Mouse (Mus musculus): ENCODE data around the gene Dnmt1.

- TF ChIP-seq CTCF (IDR thresholded peaks at IDR 0.05; ENCODE audit: extremely low read depth, insufficient read length, insufficient replicate concordance, low read depth, low read length), result no peak
- TF ChIP-seq POLR2A (IDR thresholded peaks at IDR 0.05; ENCODE audit: low read depth, low read length), result no peak
Observed at GRCm38 (mm10) chr9:20886563-20886962, 73.1 kb downstream of the Dnmt1 start.
